Comparison of ENCODE assay signal across 9 mouse cellular contexts in the genomic region with DNA sequence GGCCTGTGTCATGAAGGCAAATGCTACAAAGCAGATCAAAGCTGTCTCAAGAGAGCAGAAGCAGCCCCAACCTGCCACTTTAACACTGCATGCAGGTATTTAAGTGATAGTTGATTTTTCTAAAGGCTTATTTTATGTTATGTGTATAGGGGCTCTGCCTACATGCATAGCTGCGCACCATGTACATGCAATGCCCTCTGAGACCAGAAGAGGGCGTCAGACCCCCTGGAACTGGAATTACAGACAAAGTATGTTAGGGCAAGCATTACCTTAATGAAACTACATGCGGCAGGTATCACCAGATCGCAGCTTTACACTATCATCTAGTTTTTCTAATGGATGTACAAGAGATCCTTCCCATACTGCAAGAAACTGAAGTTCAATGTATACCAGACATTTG. TPM values are rescaled to one million over a fixed set of nuclear protein-coding genes. Genes with fewer than 3 reads are reported as not detected.
DNase-seq lines count a peak whose midpoint lies in the region; ATAC-seq and TF ChIP-seq lines count a peak whose summit lies in the region.
"Had no signal": no experiment of that assay in that cellular context is flagged by ENCODE, and none has a peak within 500 bp of the region (broad histone marks: within the 10 kb centered on the region; RNA-seq: fewer than 3 reads in every experiment).

No protein-coding gene starts in this region.

- H3K9ac ChIP-seq in intestine, postnatal 0 days (ENCODE audit: low read depth, low read length) = no peak overlapping the region
- H3K9ac ChIP-seq in intestine, embryonic 16.5 days (ENCODE audit: low read depth, low read length) = no peak overlapping the region

- H3K9me3 ChIP-seq in intestine, postnatal 0 days (ENCODE audit: control insufficient read depth) = no peaks in the 10 kb centered on the region
- no peaks in the 10 kb centered on the region for H3K9me3 ChIP-seq in intestine, embryonic 16.5 days (ENCODE audit: control insufficient read depth, low read length)

- TF ChIP-seq CTCF in intestine, postnatal 0 days (IDR thresholded peaks at IDR 0.05; ENCODE audit: low read depth) = peak; percentile 83
- peak; percentile 10 for TF ChIP-seq CTCF in C2C12 (IDR thresholded peaks at IDR 0.05; ENCODE audit: control insufficient read depth, insufficient read depth, insufficient read length)

- peaks cover 64% of the 10 kb centered on the region for H3K36me3 ChIP-seq in intestine, postnatal 0 days (ENCODE audit: control insufficient read depth, insufficient read depth)
- H3K36me3 ChIP-seq in intestine, embryonic 16.5 days (ENCODE audit: control insufficient read depth, insufficient read depth, low read length) = peaks cover 8% of the 10 kb centered on the region
- peaks cover 56% of the 10 kb centered on the region for H3K36me3 ChIP-seq in C2C12 (ENCODE audit: control insufficient read depth, insufficient read depth)

- DNase-seq in 3T3-L1 (ENCODE audit: low read depth, low spot score) = peak; percentile 51
- DNase-seq in c-Kit-positive CD71-negative TER-119-negative erythroid progenitor cells, embryonic 14.5 days (ENCODE audit: low read depth) = peak; percentile 39
- peak; percentile 52 for DNase-seq in kidney, adult 9 months
- peak; percentile 30 for DNase-seq in retina, postnatal 1 day
- no peak for DNase-seq in layer of hippocampus, adult 8-10 months (ENCODE audit: low spot score in 2 of 2)

- no peaks in the 10 kb centered on the region for H3K79me3 ChIP-seq in C2C12 (ENCODE audit: low read depth)

- H3K79me2 ChIP-seq in C2C12 (ENCODE audit: control insufficient read depth, insufficient read depth) = no peaks in the 10 kb centered on the region

- no peak for ATAC-seq in intestine, postnatal 0 days
- no peak for ATAC-seq in intestine, embryonic 16.5 days

- H3K4me2 ChIP-seq in intestine, postnatal 0 days (replicated peaks; ENCODE audit: low read depth) = no peak overlapping the region
- no peak overlapping the region for H3K4me2 ChIP-seq in intestine, embryonic 16.5 days (ENCODE audit: low read depth, low read length)

- H3K27me3 ChIP-seq in intestine, postnatal 0 days (replicated peaks; ENCODE audit: control insufficient read depth, insufficient read depth, low read length) = no peaks in the 10 kb centered on the region
- H3K27me3 ChIP-seq in intestine, embryonic 16.5 days (replicated peaks; ENCODE audit: control insufficient read depth, insufficient read depth, low read length) = no peaks in the 10 kb centered on the region
- no peaks in the 10 kb centered on the region for H3K27me3 ChIP-seq in C2C12 (ENCODE audit: control insufficient read depth, insufficient read depth, insufficient read length)

- H3K4me3 ChIP-seq in intestine, postnatal 0 days (ENCODE audit: low read depth, low read length) = no peak overlapping the region
- no peak overlapping the region for H3K4me3 ChIP-seq in intestine, embryonic 16.5 days (ENCODE audit: low read length)
- no peak overlapping the region for H3K4me3 ChIP-seq in C2C12 (ENCODE audit: insufficient read depth, poor library complexity, severe bottlenecking)

- H3ac ChIP-seq in C2C12 (ENCODE audit: control insufficient read depth, insufficient read length, low read depth) = no peak overlapping the region

- H3K27ac ChIP-seq in intestine, postnatal 0 days (ENCODE audit: low read depth, low read length) = no peak overlapping the region
- no peak overlapping the region for H3K27ac ChIP-seq in intestine, embryonic 16.5 days (ENCODE audit: low read length)
- H3K27ac ChIP-seq: macrophage had no signal

- H3K4me1 ChIP-seq in intestine, postnatal 0 days (replicated peaks; ENCODE audit: control insufficient read depth, insufficient read depth, low read length) = no peaks in the 10 kb centered on the region
- no peaks in the 10 kb centered on the region for H3K4me1 ChIP-seq in intestine, embryonic 16.5 days (ENCODE audit: control insufficient read depth, insufficient read depth, low read length)

- WGBS in intestine, postnatal 0 days = 72% methylated on average over 4 of the region's 4 CpGs
- WGBS in intestine, embryonic 16.5 days = 67% methylated on average over 4 of the region's 4 CpGs

TF ChIP-seq in C2C12, 6 proteins besides CTCF, POLR2A, EP300 and RAD21:
- TF ChIP-seq FOSL1 (IDR thresholded peaks at IDR 0.05; ENCODE audit: insufficient read depth, low read length, poor library complexity, severe bottlenecking) (no peak), MYOD1 (IDR thresholded peaks at IDR 0.05; ENCODE audit: control insufficient read depth, insufficient read length, low read depth) (no peak), MYOG (IDR thresholded peaks at IDR 0.05; ENCODE audit: control insufficient read depth, extremely low read depth, insufficient read length) (no peak), CEBPB (IDR thresholded peaks at IDR 0.05; ENCODE audit: low read depth) (no peak), MAX (IDR thresholded peaks at IDR 0.05) (no peak), USF1 (IDR thresholded peaks at IDR 0.05; ENCODE audit: low read depth) (no peak)

RNA-seq across cellular contexts. Expression of a gene that starts 27.9 kb away (rescaled TPM):
- polyA plus RNA-seq in intestine, postnatal 0 days (2015; fragmentation: Nextera tagmentation; extraction: Ambion mirVana) = 16.9 and 20.6 TPM in 2 replicates
- 26.5 and 28.4 TPM in 2 replicates for polyA plus RNA-seq in intestine, embryonic 16.5 days (2015; fragmentation: Nextera tagmentation; extraction: Ambion mirVana)
- polyA plus RNA-seq in C2C12 (2012; fragmentation: generic; extraction: Trizol) = 12.2 TPM
- total RNA-seq in layer of hippocampus, adult 8-10 months (2022) = 10 to 100 TPM; 44.7 to 51.3 (median 47.7) TPM

Comparison
In these comparisons a context has a peak if more than half of its experiments do, and no peak if none do; other contexts are left out.
1. DNase-seq: peak in 3T3-L1 (single experiment), c-Kit-positive CD71-negative TER-119-negative erythroid progenitor cells, embryonic 14.5 days (single experiment), kidney, adult 9 months (single experiment) and retina, postnatal 1 day (single experiment); none in layer of hippocampus, adult 8-10 months (0 of 2).